Mouse (Mus musculus): ENCODE data around the gene Hist1h4i.

Hist1h4i gene

GRCm38 (mm10) chr13:22015479-22016450, 25.4 kb downstream of the Hist1h4i start:
- intact Hi-C loops (cut with DNase I), result loop anchor here (5.0 kb wide), 1 partner anchor 1502 kb away; no protein-coding TSS in a partner anchor

GRCm38 (mm10) chr13:22014411-22014845, 26.7 kb downstream of the Hist1h4i start:
- intact Hi-C loops (cut with DNase I), result no loop called here

- intact Hi-C loops (cut with DNase I), result no loop called here
Measured at GRCm38 (mm10) chr13:22013716-22014115, 27.4 kb downstream of the Hist1h4i start.

- intact Hi-C loops (cut with DNase I), result no loop called here
Measured at GRCm38 (mm10) chr13:22009642-22010041, 31.5 kb downstream of the Hist1h4i start, which contains the start of gene Prss16. Gene Prss16, minus strand, starts transcription at chr13:22009742.

GRCm38 (mm10) chr13:22008707-22009106, 32.5 kb downstream of the Hist1h4i start:
- intact Hi-C loops (cut with DNase I), result no loop called here

- intact Hi-C loops (cut with DNase I), result no loop called here
Measured at GRCm38 (mm10) chr13:22007872-22008271, 33.3 kb downstream of the Hist1h4i start.

- intact Hi-C loops (cut with DNase I), result no loop called here
Measured at GRCm38 (mm10) chr13:22007121-22007510, 34.0 kb downstream of the Hist1h4i start.

- intact Hi-C loops (cut with DNase I), result no loop called here
Measured at GRCm38 (mm10) chr13:22006334-22007120, 34.6 kb downstream of the Hist1h4i start.

GRCm38 (mm10) chr13:22005605-22006333, 35.4 kb downstream of the Hist1h4i start:
- intact Hi-C loops (cut with DNase I), result no loop called here

- intact Hi-C loops (cut with DNase I), result no loop called here
Measured at GRCm38 (mm10) chr13:22001823-22002222, 39.3 kb downstream of the Hist1h4i start.

- intact Hi-C loops (cut with DNase I), result no loop called here
Measured at GRCm38 (mm10) chr13:22001346-22001745, 39.8 kb downstream of the Hist1h4i start.

- intact Hi-C loops (cut with DNase I), result no loop called here
Measured at GRCm38 (mm10) chr13:21999147-21999546, 42.0 kb downstream of the Hist1h4i start.

- intact Hi-C loops (cut with DNase I), result no loop called here
Measured at GRCm38 (mm10) chr13:21998412-21998811, 42.8 kb downstream of the Hist1h4i start.

GRCm38 (mm10) chr13:21997821-21998220, 43.3 kb downstream of the Hist1h4i start:
- intact Hi-C loops (cut with DNase I), result no loop called here

- intact Hi-C loops (cut with DNase I), result no loop called here
Measured at GRCm38 (mm10) chr13:21997201-21997820, 43.9 kb downstream of the Hist1h4i start.

- intact Hi-C loops (cut with DNase I), result no loop called here
Measured at GRCm38 (mm10) chr13:21996840-21997185, 44.3 kb downstream of the Hist1h4i start.

- intact Hi-C loops (cut with DNase I), result no loop called here
Measured at GRCm38 (mm10) chr13:21996101-21996839, 44.9 kb downstream of the Hist1h4i start.

GRCm38 (mm10) chr13:21995331-21995914, 45.7 kb downstream of the Hist1h4i start:
- intact Hi-C loops (cut with DNase I), result no loop called here

GRCm38 (mm10) chr13:21994896-21995295, 46.3 kb downstream of the Hist1h4i start:
- intact Hi-C loops (cut with DNase I), result no loop called here

Measured in adrenal gland (tissue).